Mouse (Mus musculus) granulocyte monocyte progenitor cell, adult 5-6 weeks (primary cell): ENCODE measurements around the gene Hes7. TPM values are rescaled to one million over a fixed set of nuclear protein-coding genes. Genes with fewer than 3 reads are reported as not detected.
A peak's percentile ranks its signal among the peaks of the same experiment; 100 is the strongest.

Source experiments
- ATAC-seq: replicated peaks from 2 replicates; pipeline ENCODE4 v1.8.0; 2016; ENCODE audit warnings: mild to moderate bottlenecking, moderate TSS enrichment, inconsistent platforms; ENCODE audit not compliant: poor library complexity, severe bottlenecking
- total RNA-seq, 2 experiments: library from RNA; stranded (forward) in 1 of 2; stranded (reverse) in 1 of 2; fragments of 200-712, 200-1000 nt in 1 of 2; fragments of >200 nt in 1 of 2; fragmentation: Nextera tagmentation in 1 of 2; gene quantifications; 2 replicates each; pipeline ENCODE4 v1.2.3; 2014 to 2017

The Hes7 gene
- total RNA-seq, 2 experiments from 2014 or later, result not detected

DNA sequence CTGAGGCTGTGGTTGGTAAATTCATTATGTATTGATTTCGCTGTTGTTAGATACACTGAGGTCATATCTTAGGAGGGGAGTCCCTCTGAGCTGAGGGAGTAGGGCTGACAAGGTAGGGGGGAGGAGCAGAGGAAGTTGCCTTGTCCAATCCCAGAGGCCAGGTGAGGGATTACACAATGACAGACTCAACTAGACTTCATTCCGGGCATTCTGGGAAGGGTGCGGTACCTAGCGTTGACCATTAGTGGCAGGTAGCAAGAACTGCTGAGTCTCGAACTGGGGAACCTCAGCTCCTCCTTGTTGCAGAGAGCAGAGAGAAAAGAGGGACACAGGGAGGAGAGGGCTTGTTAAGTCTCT, 13.3 kb downstream of the Hes7 start:
- ATAC-seq, result no peak

DNA sequence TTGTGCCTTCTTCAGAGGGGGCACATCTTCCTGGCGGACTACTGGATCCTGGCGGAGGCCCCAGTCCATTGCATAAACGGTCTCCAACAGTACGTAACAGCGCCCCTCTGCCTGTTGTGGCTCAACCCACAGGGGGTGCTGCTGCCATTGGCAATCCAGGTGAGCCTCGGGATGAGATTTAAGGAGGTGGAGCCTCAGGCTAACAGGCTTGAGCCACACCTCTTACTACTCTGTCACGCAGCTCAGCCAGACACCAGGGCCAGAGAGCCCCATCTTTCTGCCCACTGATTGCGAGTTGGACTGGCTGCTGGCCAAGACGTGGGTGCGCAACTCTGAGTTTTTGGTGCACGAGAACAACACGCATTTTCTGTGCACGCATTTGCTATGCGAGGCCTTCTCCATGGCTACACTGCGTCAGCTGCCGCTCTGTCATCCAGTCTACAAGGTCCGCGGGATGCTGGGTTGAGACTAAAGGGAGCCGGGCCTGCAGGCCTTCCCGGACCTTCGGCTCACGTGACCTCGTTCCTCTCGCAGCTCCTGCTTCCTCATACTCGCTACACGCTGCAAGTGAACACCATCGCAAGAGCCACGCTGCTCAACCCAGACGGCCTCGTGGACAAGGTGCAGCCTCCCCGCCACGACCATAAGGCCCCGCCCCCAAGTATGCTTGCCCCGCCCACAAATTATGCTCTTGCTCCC, 13.9 kb downstream of the Hes7 start:
- peak; percentile 89 for ATAC-seq

DNA sequence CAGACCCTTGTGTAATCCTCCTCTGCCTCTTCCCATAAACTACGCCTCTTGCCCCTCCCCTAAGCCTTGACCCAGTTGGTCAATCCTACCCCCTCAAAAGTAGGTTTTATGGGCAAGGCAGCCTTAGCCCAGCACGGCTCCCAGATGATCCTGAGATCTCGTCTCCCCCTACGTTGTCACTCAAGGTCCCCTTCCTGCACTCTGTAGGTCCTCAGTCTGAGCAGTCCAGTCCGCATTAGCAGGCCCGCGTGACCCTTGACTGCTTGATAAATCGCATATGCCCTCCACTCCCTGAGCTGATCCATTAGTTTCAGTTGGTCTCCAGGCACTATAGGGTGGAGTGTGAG, 14.4 kb downstream of the Hes7 start:
- no peak for ATAC-seq

DNA sequence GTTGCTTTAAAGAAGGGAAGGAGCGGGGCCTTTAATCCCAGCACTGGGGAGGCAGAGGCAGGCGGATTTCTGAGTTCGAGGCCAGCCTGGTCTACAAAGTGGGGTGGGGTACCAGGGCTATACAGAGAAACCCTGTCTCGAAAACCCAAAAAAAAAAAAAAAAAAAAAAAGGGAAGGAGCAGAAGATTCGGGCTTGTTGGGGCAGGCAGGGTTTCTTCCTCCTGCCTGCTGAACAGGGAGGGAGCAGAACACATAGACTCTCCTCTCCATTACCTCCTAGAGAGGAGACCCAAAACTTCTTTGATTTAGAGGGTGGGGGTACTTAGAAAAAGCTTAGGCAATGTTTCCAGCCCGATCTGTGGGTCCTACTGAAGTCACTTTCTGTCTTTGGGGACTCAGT, 15.2 kb downstream of the Hes7 start:
- ATAC-seq, result no peak

DNA sequence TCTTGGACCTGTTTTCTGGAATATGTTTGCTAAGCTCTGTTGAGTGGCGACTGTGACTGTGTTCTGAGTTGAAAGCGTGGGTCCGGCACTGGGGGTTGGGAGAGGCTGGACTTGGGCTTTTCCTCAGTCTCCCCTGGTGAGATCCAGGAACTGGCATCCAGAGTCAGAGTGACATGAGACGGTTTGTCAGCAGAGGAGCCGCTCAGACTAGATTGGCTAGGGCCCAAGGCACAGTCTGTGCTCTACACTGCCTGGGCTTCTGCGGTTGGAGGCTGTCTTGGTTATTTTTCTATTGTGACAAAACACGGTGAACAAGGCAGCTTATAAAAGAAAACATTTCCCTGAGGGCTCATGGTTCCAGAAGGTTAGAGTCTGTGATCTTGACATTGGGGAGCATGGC, 27.3 kb downstream of the Hes7 start:
- no peak for ATAC-seq

DNA sequence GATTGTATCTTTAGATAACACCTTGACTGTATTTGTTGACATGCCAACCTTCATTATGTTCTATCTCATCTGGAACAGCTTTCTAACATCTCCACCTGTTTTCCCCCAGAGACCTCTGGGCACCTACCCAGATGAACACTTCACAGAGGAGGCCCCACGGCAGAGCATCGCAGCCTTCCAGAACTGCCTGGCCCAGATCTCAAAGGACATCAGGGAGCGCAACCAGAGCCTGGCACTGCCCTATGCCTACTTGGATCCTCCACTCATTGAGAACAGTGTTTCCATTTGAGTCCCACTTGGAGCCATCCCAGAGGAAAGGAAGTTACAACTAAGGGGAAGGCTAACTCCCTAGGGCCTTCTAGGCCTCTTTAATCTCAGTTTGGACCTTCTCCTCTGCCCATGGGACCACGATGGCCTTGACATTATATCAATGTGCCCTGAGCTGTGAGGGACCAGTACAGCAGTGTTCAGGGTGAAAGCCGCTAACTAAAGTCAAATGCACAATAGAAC, 28.3 kb downstream of the Hes7 start:
- ATAC-seq, result no peak

DNA sequence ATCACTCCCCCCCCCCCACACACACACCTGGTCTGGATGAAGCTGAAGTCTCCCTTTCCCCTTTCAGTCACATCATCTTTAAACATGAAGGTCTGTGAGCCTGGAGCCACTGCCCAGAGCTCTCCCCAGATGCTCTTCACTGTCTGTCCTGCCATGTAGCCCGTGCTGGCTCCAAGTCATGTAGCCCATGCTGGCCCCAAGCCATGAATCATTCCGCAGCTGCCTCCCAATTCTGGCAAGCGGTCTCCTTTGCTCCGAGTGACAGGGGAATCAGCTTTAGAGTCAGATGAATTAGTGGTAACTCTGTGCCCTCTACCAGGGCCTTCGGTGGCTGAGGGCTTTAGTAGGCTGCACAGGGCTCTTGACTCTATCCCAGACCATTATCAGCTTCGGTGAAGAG, 29.5 kb downstream of the Hes7 start:
- ATAC-seq, result no peak

DNA sequence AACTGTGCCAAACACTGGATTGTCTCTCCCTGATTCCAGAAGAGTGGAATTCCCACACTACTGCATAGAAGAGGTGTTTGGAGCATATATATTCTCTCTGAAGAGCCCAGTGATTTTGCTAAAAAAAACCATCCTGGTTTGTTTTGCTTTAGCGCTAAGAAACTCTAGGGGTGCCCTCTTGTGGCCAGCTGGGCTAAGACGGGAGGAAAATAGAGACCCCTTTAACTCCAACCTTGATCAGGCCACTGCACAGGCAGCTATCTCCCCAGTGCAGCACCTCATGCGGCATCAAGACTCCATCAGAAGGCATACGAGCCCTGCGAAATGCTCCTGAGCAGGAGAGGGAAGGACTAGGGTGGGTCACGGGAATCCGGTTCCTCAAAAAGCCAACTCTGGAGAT, 30.2 kb downstream of the Hes7 start:
- ATAC-seq, result peak; percentile 40

DNA sequence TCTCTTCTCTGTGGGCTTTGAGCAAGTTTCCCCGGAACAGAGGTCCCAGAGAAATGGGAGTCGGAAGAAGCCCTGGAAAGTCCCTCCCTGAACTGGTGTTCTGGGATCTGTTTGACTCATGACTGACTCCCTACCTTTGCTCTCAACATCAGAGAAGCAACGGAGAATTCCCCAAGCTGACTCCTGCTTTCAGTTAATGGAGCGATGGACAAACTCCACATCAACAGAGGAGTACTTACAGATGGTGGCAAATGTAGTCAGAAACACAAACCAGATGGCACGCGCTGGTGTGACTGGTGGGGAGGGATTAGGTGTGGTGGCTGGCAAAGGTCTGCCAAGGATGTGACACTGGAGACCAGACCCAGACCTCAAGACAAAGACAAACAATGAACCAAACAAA, 30.8 kb downstream of the Hes7 start:
- ATAC-seq, result no peak

DNA sequence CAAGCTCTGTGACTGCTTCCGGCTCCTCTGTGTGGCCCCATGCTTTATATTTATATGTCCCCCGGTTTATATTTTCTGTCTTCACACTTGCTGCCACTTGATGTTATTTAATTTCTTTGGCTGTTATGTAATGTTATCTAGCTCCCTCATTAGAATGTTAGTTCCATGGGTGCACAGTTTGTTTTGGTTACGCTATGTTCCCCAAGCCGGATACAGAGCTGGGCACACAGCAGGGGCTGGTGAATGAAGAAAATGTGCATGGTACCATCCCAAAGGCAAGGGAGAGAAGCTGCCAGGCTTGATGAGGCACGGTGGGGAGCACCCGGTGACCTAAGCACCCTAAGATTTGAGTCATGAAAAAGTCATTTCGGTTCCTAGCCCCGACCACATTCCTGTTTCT, 33.6 kb downstream of the Hes7 start:
- ATAC-seq, result no peak

DNA sequence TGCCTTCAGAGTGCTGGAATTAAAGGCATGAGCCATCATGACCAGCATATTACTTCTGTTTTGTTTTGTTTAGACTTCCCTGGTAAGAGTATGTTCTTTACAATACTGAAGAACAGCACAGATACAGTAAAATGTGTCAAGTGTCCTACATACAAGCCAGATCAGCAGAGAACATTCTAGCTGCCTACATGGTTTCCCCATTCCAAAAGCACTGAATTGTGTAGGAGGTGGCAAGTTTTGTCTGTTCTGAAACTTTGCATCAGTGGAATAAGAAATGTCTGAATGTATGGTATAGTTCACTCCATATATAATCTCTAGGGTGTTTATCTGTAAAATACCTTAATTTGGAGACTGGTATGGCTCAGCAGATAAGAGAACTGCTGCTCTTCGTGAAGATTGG, 35.1 kb downstream of the Hes7 start:
- ATAC-seq, result no peak

DNA sequence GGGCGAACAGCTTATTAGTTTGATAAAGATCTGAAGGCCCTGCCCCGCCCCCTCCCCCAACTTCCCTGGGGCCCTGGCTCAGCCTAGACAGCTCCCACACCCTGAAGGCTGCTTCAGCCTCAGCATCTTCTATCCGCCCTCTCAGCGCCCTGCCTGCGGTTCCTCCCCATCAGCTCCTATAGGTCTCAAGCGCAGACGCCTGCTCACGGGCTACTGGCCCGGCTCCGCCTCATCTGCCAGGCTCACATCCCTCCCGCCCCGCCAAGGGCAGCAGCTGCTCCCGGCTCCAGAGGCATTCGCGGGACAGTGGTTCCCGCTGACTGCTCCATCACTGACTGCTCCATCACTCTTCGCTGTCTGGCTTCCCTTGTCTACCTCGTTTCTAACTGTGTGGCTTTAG, 36.6 kb downstream of the Hes7 start, which contains the start of gene Alox12b:
TSS of gene Alox12b (plus strand) at position 190 of the 400 bp plus-strand sequence.
- ATAC-seq, result no peak

DNA sequence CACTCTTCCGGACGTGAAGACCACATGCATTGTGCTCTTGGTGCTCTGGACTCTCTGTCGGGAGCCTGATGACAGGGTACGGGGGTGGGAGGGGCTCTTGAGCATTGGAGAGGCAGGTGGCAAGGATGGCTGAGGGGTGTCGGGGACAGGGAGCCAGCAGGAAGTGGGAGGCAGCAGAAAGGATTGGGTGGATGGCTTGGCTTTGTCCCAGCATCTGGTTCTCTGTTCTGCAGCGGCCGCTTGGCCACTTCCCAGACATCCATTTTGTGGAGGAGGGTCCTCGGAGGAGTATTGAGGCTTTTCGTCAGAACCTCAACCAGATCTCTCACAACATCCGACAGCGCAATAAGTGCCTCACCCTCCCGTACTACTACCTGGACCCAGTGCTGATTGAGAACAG, 49.1 kb downstream of the Hes7 start:
- no peak for ATAC-seq

DNA sequence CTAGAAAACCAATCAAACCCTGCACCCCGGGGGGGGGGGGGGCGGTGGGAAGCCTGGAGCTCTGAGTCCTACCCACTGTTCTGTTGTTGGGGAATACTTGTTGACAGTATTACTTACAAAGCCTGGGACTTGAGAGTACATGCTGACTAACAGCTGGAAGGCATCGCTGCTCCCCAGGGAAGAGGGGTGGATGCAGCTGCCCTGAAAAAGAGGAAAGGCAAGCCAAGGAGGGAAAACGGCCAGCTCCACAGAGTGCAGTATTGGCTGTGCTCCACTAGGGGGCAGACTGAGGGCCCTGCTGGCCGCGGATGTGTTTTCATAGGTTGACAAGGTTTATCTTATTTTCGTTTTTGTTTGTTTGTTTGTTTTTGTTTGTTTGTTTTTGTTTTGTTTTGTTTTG, 51.4 kb downstream of the Hes7 start:
- peak; percentile 62 for ATAC-seq

DNA sequence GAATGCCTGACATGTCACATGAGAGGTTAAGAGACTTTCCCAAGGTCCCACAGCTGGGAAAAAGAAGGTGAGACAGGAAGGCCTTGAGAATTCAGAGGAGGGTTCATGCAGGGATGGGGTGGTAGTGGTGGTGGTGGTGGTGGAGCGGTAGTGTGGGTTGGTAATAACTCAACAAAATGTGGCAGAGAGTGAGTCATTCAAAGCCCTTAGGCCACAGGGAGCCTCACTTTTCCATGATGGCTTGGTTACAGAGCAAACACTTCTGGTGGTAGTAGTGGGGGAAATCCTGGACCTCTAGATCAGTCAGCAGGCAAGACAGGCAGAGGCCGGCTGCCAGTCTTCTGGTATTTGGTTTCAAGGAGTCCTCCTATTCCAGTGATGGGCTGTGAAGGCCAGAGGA, 52.4 kb downstream of the Hes7 start:
- ATAC-seq, result no peak

Other genes with a start within 250 kb of the Hes7 start
- 18.9 and 24.5 TPM in 2 replicates for gene Ndel1, start 248.5 kb upstream of the Hes7 start, total RNA-seq (2014; fragmentation: Nextera tagmentation)
- 41.7 and 42.7 TPM in 2 replicates for gene Ndel1, start 248.5 kb upstream of the Hes7 start, total RNA-seq (2017)
- gene Rnf222, start 231.9 kb upstream of the Hes7 start, total RNA-seq (2014; fragmentation: Nextera tagmentation), result not detected in 2 replicates
- gene Rnf222, start 231.9 kb upstream of the Hes7 start, total RNA-seq (2017), result not detected in 2 replicates
- gene Rpl26, start 218.8 kb upstream of the Hes7 start, total RNA-seq (2014; fragmentation: Nextera tagmentation), result 5,141 and 5,287 TPM in 2 replicates
- gene Rpl26, start 218.8 kb upstream of the Hes7 start, total RNA-seq (2017), result 5,847 and 6,613 TPM in 2 replicates
- not detected in 2 replicates for gene Odf4, start 193.3 kb upstream of the Hes7 start, total RNA-seq (2014; fragmentation: Nextera tagmentation)
- gene Odf4, start 193.3 kb upstream of the Hes7 start, total RNA-seq (2017), result not detected in 2 replicates
- 0.30 TPM in 1 of 2 replicates, not detected in the other for gene Arhgef15, start 162.9 kb upstream of the Hes7 start, total RNA-seq (2014; fragmentation: Nextera tagmentation)
- 0.04 and 0.05 TPM in 2 replicates for gene Arhgef15, start 162.9 kb upstream of the Hes7 start, total RNA-seq (2017)
- 3.5 and 5.6 TPM in 2 replicates for gene Slc25a35, start 152.3 kb upstream of the Hes7 start, total RNA-seq (2014; fragmentation: Nextera tagmentation)
- 0.47 and 1.1 TPM in 2 replicates for gene Slc25a35, start 152.3 kb upstream of the Hes7 start, total RNA-seq (2017)
- gene Rangrf, start 145.2 kb upstream of the Hes7 start, total RNA-seq (2014; fragmentation: Nextera tagmentation), result 87.2 and 120 TPM in 2 replicates
- 47.6 and 56.5 TPM in 2 replicates for gene Rangrf, start 145.2 kb upstream of the Hes7 start, total RNA-seq (2017)
- gene Pfas, start 111.9 kb upstream of the Hes7 start, total RNA-seq (2014; fragmentation: Nextera tagmentation), result 47.3 and 48.4 TPM in 2 replicates
- 45.5 and 56.2 TPM in 2 replicates for gene Pfas, start 111.9 kb upstream of the Hes7 start, total RNA-seq (2017)
- 50.3 and 66.2 TPM in 2 replicates for gene Ctc1, start 104.5 kb upstream of the Hes7 start, total RNA-seq (2014; fragmentation: Nextera tagmentation)
- 17.1 and 22.4 TPM in 2 replicates for gene Ctc1, start 104.5 kb upstream of the Hes7 start, total RNA-seq (2017)
- 80.2 and 105 TPM in 2 replicates for gene Aurkb, start 74.8 kb upstream of the Hes7 start, total RNA-seq (2014; fragmentation: Nextera tagmentation)
- 102 and 122 TPM in 2 replicates for gene Aurkb, start 74.8 kb upstream of the Hes7 start, total RNA-seq (2017)
- gene Borcs6, start 60.7 kb upstream of the Hes7 start, total RNA-seq (2014; fragmentation: Nextera tagmentation), result 2.0 and 11.4 TPM in 2 replicates
- 9.4 TPM in 2 replicates for gene Borcs6, start 60.7 kb upstream of the Hes7 start, total RNA-seq (2017)
- 15.1 and 48.9 TPM in 2 replicates for gene Tmem107, start 49.6 kb upstream of the Hes7 start, total RNA-seq (2014; fragmentation: Nextera tagmentation)
- gene Tmem107, start 49.6 kb upstream of the Hes7 start, total RNA-seq (2017), result 10.4 and 24.9 TPM in 2 replicates
- gene Vamp2, start 31.9 kb upstream of the Hes7 start, total RNA-seq (2014; fragmentation: Nextera tagmentation), result 59.2 and 63.1 TPM in 2 replicates
- 7.2 and 8.6 TPM in 2 replicates for gene Vamp2, start 31.9 kb upstream of the Hes7 start, total RNA-seq (2017)
- 10.3 and 11.7 TPM in 2 replicates for gene Per1, start 25.2 kb upstream of the Hes7 start, total RNA-seq (2014; fragmentation: Nextera tagmentation)
- 9.4 and 9.8 TPM in 2 replicates for gene Per1, start 25.2 kb upstream of the Hes7 start, total RNA-seq (2017)
- 0.17 TPM in 1 of 2 replicates, not detected in the other for gene 9130213A22Rik, start 2.2 kb downstream of the Hes7 start, total RNA-seq (2014; fragmentation: Nextera tagmentation)
- gene 9130213A22Rik, start 2.2 kb downstream of the Hes7 start, total RNA-seq (2017), result not detected in 2 replicates
- not detected in 2 replicates for gene Aloxe3, start 5.5 kb downstream of the Hes7 start, total RNA-seq (2014; fragmentation: Nextera tagmentation)
- gene Aloxe3, start 5.5 kb downstream of the Hes7 start, total RNA-seq (2017), result not detected in 2 replicates
- gene Alox12b, start 36.6 kb downstream of the Hes7 start, total RNA-seq (2014; fragmentation: Nextera tagmentation), result not detected in 2 replicates
- not detected in 2 replicates for gene Alox12b, start 36.6 kb downstream of the Hes7 start, total RNA-seq (2017)
- not detected in 2 replicates for gene Alox8, start 77.4 kb downstream of the Hes7 start, total RNA-seq (2014; fragmentation: Nextera tagmentation)
- not detected in 2 replicates for gene Alox8, start 77.4 kb downstream of the Hes7 start, total RNA-seq (2017)
- gene Gucy2e, start 116.6 kb downstream of the Hes7 start, total RNA-seq (2014; fragmentation: Nextera tagmentation), result not detected in 2 replicates
- not detected in 2 replicates for gene Gucy2e, start 116.6 kb downstream of the Hes7 start, total RNA-seq (2017)
- 30.7 and 36.3 TPM in 2 replicates for gene Cntrob, start 203.4 kb downstream of the Hes7 start, total RNA-seq (2014; fragmentation: Nextera tagmentation)
- 21.3 and 24.2 TPM in 2 replicates for gene Cntrob, start 203.4 kb downstream of the Hes7 start, total RNA-seq (2017)
- 89.2 and 132 TPM in 2 replicates for gene Trappc1, start 203.6 kb downstream of the Hes7 start, total RNA-seq (2014; fragmentation: Nextera tagmentation)
- 92.6 and 103 TPM in 2 replicates for gene Trappc1, start 203.6 kb downstream of the Hes7 start, total RNA-seq (2017)
- gene Kcnab3, start 205.9 kb downstream of the Hes7 start, total RNA-seq (2014; fragmentation: Nextera tagmentation), result not detected in 2 replicates
- gene Kcnab3, start 205.9 kb downstream of the Hes7 start, total RNA-seq (2017), result 0.09 TPM in 1 of 2 replicates, not detected in the other
- 5.4 and 6.7 TPM in 2 replicates for gene Rnf227, start 220.1 kb downstream of the Hes7 start, total RNA-seq (2014; fragmentation: Nextera tagmentation)
- gene Rnf227, start 220.1 kb downstream of the Hes7 start, total RNA-seq (2017), result 4.5 and 7.6 TPM in 2 replicates
- 37.0 and 59.8 TPM in 2 replicates for gene Chd3, start 249.0 kb downstream of the Hes7 start, total RNA-seq (2014; fragmentation: Nextera tagmentation)
- gene Chd3, start 249.0 kb downstream of the Hes7 start, total RNA-seq (2017), result 26.9 and 37.7 TPM in 2 replicates